Mouse (Mus musculus): Measurements from ENCODE around the gene Pinlyp. TPM values are rescaled to one million over a fixed set of nuclear protein-coding genes. Genes with fewer than 3 reads are reported as not detected.
"Not testable (repeated sequence)": the region's sequence is repeated elsewhere in the genome, so short reads cannot be mapped to it uniquely, and the experiment has no call there.

Gene Pinlyp
- polyA plus RNA-seq, 1 experiment = not detected

DNA sequence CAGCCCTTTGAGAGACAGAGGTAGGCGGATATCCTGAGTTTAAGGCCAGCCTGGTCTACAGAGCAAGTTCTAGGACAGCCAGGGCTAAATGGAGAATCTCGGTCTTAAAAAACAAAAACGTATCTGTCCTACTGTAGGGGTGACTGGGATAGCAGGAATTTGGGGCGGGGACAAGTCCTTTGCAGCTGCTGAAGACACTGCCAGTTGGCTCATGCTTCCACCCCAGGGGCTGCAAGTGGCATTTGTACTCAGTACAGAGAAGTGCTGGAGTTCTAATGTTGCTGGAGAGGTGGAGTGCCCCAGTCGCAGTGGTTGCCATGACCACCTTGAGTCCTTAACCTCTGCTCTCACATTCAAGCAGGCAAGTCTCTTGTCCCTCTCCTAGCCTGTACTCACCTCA, 23.1 kb downstream of the Pinlyp start:
- no peak for TF ChIP-seq POLR2A (IDR thresholded peaks at IDR 0.05; ENCODE audit: insufficient read depth, low read depth, low read length)
- Histone ChIP-seq H3K4me1 (ENCODE audit: control insufficient read depth, insufficient read depth, low read length) (peaks cover 10% of the 10 kb centered on the region), H3K27ac (ENCODE audit: insufficient read depth, low read depth, low read length) (no peak overlapping the region), H3K4me3 (ENCODE audit: insufficient read depth, low read depth, low read length) (no peak overlapping the region)
- WGBS = 44% methylated on average over 5 of the region's 5 CpGs

DNA sequence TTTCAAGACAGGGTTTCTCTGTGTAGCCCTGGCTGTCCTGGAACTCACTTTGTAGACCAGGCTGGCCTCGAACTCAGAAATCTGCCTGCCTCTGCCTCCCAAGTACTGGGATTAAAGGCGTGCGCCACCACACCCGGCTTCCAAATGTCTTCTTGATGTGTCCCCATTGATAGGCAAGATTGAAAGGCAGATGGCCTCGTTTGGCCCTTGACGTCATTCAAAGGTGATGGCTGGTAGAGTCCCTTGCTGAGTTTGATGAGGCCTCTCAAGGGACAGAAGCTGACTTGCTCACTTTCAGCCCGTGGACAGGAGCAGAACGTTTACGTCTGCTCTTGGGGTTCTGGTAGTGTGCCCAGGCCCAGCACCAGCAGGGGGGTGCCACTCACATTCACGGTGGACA, 25.9 kb downstream of the Pinlyp start:
- 82% methylated on average over 10 of the region's 10 CpGs for WGBS
- H3K4me1 ChIP-seq (ENCODE audit: control insufficient read depth, insufficient read depth, low read length); H3K27ac ChIP-seq (ENCODE audit: insufficient read depth, low read depth, low read length); H3K4me3 ChIP-seq (ENCODE audit: insufficient read depth, low read depth, low read length): not testable (repeated sequence)

DNA sequence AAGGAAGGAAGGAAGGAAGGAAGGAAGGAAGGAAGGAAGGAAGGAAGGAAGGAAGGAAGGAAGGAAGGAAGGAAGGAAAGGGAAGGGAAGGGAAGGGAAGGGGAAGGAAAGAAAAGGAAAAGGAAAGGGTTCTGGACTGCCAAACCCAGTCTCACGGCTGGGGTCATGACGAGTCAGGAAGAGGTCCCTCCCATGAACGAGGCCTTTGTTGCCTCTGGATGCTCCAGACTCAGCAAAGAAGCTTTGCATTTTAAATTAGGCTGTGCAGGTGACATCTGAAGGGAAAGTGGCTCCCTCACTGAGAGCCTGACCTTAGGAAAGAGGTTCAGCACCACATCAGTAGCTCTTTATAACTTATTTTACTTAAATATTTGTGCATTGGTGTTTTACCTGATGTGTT, 26.8 kb downstream of the Pinlyp start:
- no peak overlapping the region for H3K4me3 ChIP-seq (ENCODE audit: insufficient read depth, low read depth, low read length)
- no peak overlapping the region for H3K27ac ChIP-seq (ENCODE audit: insufficient read depth, low read depth, low read length)
- TF ChIP-seq CTCF (IDR thresholded peaks at IDR 0.05; ENCODE audit: insufficient read depth, low read depth, low read length) (no peak), POLR2A (IDR thresholded peaks at IDR 0.05; ENCODE audit: insufficient read depth, low read depth, low read length) (no peak)
- H3K4me1 ChIP-seq (ENCODE audit: control insufficient read depth, insufficient read depth, low read length) = peaks cover 6% of the 10 kb centered on the region; the same call in 1 of the 2 replicates
- WGBS = 46% methylated on average over 3 of the region's 3 CpGs

DNA sequence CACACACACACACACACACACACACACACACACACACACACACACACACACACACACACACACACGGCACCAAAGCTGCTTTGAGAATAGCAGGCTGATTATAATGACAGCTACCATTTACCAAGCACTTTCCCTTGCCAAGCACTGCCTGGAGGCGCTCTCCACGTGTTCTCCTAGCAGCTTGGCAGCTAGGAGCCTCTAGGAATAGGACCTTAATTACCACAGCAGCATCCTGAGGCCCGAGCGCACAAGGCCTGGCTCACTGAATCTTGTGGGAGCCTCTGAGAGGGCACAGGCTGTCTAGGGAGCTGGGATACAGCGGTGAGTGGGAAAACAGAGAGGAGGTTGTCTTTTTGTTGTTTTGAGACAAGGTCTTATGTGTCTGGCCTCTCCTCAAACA, 28.3 kb downstream of the Pinlyp start:
- Histone ChIP-seq H3K4me3 (ENCODE audit: insufficient read depth, low read depth, low read length) (no peak overlapping the region), H3K27ac (ENCODE audit: insufficient read depth, low read depth, low read length) (0 out of 2 replicates have a peak overlapping the region, but pooled peaks have one; percentile 36), H3K4me1 (ENCODE audit: control insufficient read depth, insufficient read depth, low read length) (peaks cover 6% of the 10 kb centered on the region; the same call in 1 of the 2 replicates)
- TF ChIP-seq CTCF (IDR thresholded peaks at IDR 0.05; ENCODE audit: insufficient read depth, low read depth, low read length) (no peak), POLR2A (IDR thresholded peaks at IDR 0.05; ENCODE audit: insufficient read depth, low read depth, low read length) (no peak)
- WGBS = 18% methylated on average over 6 of the region's 6 CpGs

DNA sequence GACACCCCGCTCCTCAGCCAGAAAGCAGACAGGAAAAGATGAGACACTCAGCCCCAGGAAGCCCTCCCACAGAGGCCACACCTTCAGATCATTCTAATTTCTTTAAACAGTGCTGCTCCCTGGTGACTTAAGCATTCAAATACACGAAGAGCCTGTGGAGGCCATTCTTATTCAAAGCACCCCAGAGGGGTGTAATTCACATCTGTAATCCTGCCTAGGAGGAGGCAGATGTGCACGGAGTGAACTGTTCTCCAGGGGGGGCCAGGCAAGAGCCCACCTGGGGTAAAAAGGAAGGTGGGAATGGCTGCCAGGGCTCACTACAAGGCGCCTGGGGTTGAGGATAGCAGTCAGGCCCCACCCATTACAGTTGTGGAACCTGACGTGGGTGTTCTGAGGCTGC, 28.8 kb downstream of the Pinlyp start:
- no peak overlapping the region for H3K4me3 ChIP-seq (ENCODE audit: insufficient read depth, low read depth, low read length)
- 42% methylated on average over 5 of the region's 5 CpGs for WGBS
- H3K4me1 ChIP-seq (ENCODE audit: control insufficient read depth, insufficient read depth, low read length) = peaks cover 6% of the 10 kb centered on the region; the same call in 1 of the 2 replicates
- H3K27ac ChIP-seq (ENCODE audit: insufficient read depth, low read depth, low read length) = 0 out of 2 replicates have a peak overlapping the region, but pooled peaks have one; percentile 36
- no peak for TF ChIP-seq POLR2A (IDR thresholded peaks at IDR 0.05; ENCODE audit: insufficient read depth, low read depth, low read length)
- TF ChIP-seq CTCF (IDR thresholded peaks at IDR 0.05; ENCODE audit: insufficient read depth, low read depth, low read length) = no peak

DNA sequence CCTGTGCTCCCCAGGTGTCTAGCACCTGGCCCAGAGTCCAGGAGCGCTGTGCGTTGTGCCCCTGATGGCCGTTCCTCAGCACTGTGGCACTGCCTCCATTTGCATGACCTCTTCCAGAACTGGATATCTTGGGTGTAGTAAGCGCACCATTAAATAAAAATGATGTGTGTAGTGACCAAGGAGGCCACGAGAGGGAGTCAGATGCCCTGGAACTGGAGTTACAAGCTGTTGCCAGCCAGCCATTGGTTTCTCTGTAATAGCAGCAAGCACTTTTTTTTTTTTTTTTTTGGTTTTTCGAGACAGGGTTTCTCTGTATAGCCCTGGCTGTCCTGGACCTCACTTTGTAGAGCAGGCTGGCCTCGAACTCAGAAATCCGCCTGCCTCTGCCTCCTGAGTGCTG, 29.6 kb downstream of the Pinlyp start:
- H3K4me1 ChIP-seq (ENCODE audit: control insufficient read depth, insufficient read depth, low read length); H3K4me3 ChIP-seq (ENCODE audit: insufficient read depth, low read depth, low read length); H3K27ac ChIP-seq (ENCODE audit: insufficient read depth, low read depth, low read length): not testable (repeated sequence)
- 68% methylated on average over 8 of the region's 8 CpGs for WGBS

DNA sequence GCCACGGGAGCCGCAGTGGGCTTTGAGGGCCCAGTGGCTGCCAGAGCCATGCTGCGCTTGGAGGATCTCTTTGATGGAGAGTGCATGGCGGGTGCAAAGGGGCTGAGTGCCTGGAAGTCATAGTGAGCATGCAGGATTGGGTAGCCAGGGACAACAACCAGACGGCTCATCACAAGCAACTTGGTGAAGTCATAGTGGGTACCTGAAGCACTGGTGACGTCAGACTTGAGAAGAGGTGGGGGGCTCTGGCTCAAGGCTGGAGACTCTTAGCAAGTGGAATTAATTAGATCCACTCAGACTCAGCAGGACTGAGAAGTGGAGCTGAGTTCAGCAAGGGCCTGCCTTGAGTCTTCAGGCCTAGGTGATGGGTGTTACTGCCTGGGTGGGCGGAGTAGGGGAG, 33.6 kb downstream of the Pinlyp start, which contains the start of gene AC161166.1:
TSS of gene AC161166.1 (minus strand) at position 101 of the 400 bp plus-strand sequence.
- no peak within 1 kb of the TSS for H3K27ac ChIP-seq (ENCODE audit: insufficient read depth, low read depth, low read length)
- 82% methylated on average over 7 of the region's 7 CpGs for WGBS
- TF ChIP-seq CTCF (IDR thresholded peaks at IDR 0.05; ENCODE audit: insufficient read depth, low read depth, low read length) (no peak), POLR2A (IDR thresholded peaks at IDR 0.05; ENCODE audit: insufficient read depth, low read depth, low read length) (no peak)
- no peak within 1 kb of the TSS for H3K4me3 ChIP-seq (ENCODE audit: insufficient read depth, low read depth, low read length)
- H3K4me1 ChIP-seq (ENCODE audit: control insufficient read depth, insufficient read depth, low read length) = no peaks in the 10 kb centered on the region

DNA sequence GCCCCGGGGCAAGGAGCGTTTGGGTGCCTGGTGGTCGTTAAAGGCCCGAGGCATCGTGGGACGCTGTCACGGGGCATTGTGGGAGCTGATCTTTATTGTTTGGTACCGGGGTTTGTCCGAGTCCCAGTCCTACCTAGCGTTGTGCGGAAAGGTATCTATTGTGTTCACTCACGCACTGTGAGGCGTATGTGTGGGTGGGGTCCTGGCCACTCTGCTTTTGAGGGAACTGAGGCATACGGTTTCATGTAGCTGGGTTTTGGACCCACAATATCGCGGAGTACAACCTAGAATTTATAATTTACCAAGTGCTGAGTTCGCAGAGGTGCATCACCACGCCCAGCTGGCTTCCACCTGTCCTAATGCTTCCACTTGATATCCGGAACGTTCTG, 38.2 kb downstream of the Pinlyp start:
- WGBS = under 1% methylated on average over 20 of the region's 20 CpGs
- Histone ChIP-seq H3K4me1 (ENCODE audit: control insufficient read depth, insufficient read depth, low read length) (peaks cover 16% of the 10 kb centered on the region), H3K4me3 (ENCODE audit: insufficient read depth, low read depth, low read length) (peak overlapping the region; percentile 57), H3K27ac (ENCODE audit: insufficient read depth, low read depth, low read length) (peak overlapping the region; percentile 83)
- no peak for TF ChIP-seq POLR2A (IDR thresholded peaks at IDR 0.05; ENCODE audit: insufficient read depth, low read depth, low read length)
- TF ChIP-seq CTCF (IDR thresholded peaks at IDR 0.05; ENCODE audit: insufficient read depth, low read depth, low read length) = no peak

DNA sequence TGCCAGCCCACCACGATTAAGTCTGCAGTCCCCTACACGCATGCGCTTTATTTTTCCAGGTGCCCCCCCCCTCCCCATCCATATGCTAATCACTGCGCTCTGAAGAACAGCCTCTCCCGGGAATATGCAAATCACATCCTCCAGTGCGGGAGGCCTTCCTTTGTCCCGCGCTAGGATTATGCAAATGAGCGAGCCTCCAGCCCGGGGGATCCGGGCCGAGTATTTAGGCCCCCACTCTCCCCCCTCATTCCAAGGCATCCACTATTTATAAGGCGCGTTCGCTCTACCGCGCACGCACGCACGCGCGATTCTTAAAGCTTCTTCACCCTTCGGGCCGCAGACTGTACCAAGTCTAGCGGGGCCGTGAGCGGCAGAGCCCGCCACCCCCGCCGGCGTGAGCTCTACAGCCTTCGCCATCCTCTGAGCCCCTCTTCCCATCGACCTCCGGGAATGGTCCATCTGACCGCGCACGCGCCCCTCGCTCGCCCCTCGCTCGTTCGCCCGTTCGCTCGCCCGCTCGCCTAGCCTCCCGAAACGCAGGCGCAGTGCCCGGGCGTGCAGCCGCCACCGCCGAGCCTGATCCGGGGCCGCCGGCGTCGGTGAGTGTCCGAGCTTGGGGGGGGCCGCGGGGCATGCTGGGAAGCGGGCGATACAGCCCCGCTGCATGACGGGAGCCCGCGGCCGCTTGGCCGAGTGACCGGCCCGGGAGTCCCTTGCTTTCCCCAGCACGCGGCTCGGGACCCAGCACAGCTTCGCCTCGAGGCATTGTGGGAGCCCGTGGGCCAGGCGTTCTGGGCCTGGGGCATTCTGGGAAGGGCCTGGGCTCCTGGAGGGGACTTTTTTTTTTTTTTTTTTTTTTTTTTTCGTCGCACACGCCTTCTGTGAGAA, 38.8 kb downstream of the Pinlyp start, which contains the start of gene Zfp428:
TSS of gene Zfp428 (plus strand) at position 169 of the 888 bp plus-strand sequence.
- Histone ChIP-seq H3K27ac (ENCODE audit: insufficient read depth, low read depth, low read length) (peak within 1 kb of the TSS; percentile 83), H3K4me1 (ENCODE audit: control insufficient read depth, insufficient read depth, low read length) (peaks cover 16% of the 10 kb centered on the region), H3K4me3 (ENCODE audit: insufficient read depth, low read depth, low read length) (peak within 1 kb of the TSS; percentile 57)
- TF ChIP-seq CTCF (IDR thresholded peaks at IDR 0.05; ENCODE audit: insufficient read depth, low read depth, low read length) = no peak
- peak; percentile 52 for TF ChIP-seq POLR2A (IDR thresholded peaks at IDR 0.05; ENCODE audit: insufficient read depth, low read depth, low read length)
- under 1% methylated on average over 84 of the region's 84 CpGs for whole genome bisulfite sequencing
